Mouse (Mus musculus) MEL (cell line): ENCODE results near the gene 1700001L19Rik. TPM values are rescaled to one million over a fixed set of nuclear protein-coding genes. Genes with fewer than 3 reads are reported as not detected.

Experiments used
- DNase-seq: peaks from one replicate; pipeline ENCODE4 v3.0.0; 2011; ENCODE audit warnings: low read depth, low spot score
- H3K27ac ChIP-seq: 2 replicates; pipeline ENCODE4 v1.5.1; 2012; ENCODE audit warnings: low read depth, mild to moderate bottlenecking, control low read depth, low read length, moderate library complexity; ENCODE audit not compliant: control insufficient read depth
- H3K27me3 ChIP-seq, 2 experiments: fragments of 150-350 bp in 1 of 2; sonication (generic) in 1 of 2; 2 replicates each; pipeline ENCODE4 v1.6.1; 2012; ENCODE audit warnings: low read length in 2 of 2, mild to moderate bottlenecking in 2 of 2, improper control_type of control experiment in 1 of 2, moderate library complexity in 1 of 2; ENCODE audit not compliant: insufficient read depth in 2 of 2, control insufficient read depth in 1 of 2
- H3K36me3 ChIP-seq, 2 experiments: 2 replicates each; pipeline ENCODE4 v1.6.1; 2012 to 2014; ENCODE audit warnings: low read length in 2 of 2, improper control_type of control experiment in 1 of 2, inconsistent platforms in 1 of 2, mild to moderate bottlenecking in 1 of 2; ENCODE audit not compliant: insufficient read depth in 2 of 2, control insufficient read depth in 1 of 2
- H3K4me1 ChIP-seq, 2 experiments: fragments of 150-350 bp in 1 of 2; sonication (generic) in 1 of 2; 2 replicates each; pipeline ENCODE4 v1.6.1; 2012; ENCODE audit warnings: low read length in 2 of 2, improper control_type of control experiment in 1 of 2, mild to moderate bottlenecking in 1 of 2; ENCODE audit not compliant: insufficient read depth in 2 of 2, control insufficient read depth in 1 of 2
- H3K4me3 ChIP-seq, 2 experiments: fragments of 150-350 bp in 1 of 2; sonication (generic) in 1 of 2; 2 replicates each; pipeline ENCODE4 v1.5.1; 2012; ENCODE audit warnings: low read depth in 2 of 2, low read length in 2 of 2, mild to moderate bottlenecking in 2 of 2, moderate library complexity in 2 of 2, control low read depth in 1 of 2, improper control_type of control experiment in 1 of 2; ENCODE audit not compliant: control insufficient read depth in 1 of 2, insufficient read depth in 1 of 2
- H3K79me2 ChIP-seq: 2 replicates; pipeline ENCODE4 v1.6.1; 2012; ENCODE audit warnings: mild to moderate bottlenecking, low read length, moderate library complexity; ENCODE audit not compliant: control insufficient read depth, poor library complexity, insufficient read depth
- H3K9ac ChIP-seq: 2 replicates; pipeline ENCODE4 v1.6.1; 2012; ENCODE audit warnings: low read depth, mild to moderate bottlenecking, control low read depth, low read length, moderate library complexity; ENCODE audit not compliant: control insufficient read depth, poor library complexity, severe bottlenecking
- H3K9me3 ChIP-seq: fragments of 150-350 bp; sonication (generic); replicated peaks from 2 replicates; pipeline ENCODE4 v1.6.1; 2012; ENCODE audit warnings: mild to moderate bottlenecking, low read length, improper control_type of control experiment, moderate library complexity; ENCODE audit not compliant: insufficient read depth
- BHLHE40 ChIP-seq: IDR thresholded peaks from 2 replicates; pipeline ENCODE4 v1.6.1; 2012; ENCODE audit warnings: low read depth, mild to moderate bottlenecking, inconsistent platforms, low read length, improper control_type of control experiment, borderline replicate concordance
- CHD1 ChIP-seq: IDR thresholded peaks from 2 replicates; pipeline ENCODE4 v1.6.1; 2012; ENCODE audit warnings: low read depth, mild to moderate bottlenecking, inconsistent platforms, low read length, improper control_type of control experiment
- CHD2 ChIP-seq: IDR thresholded peaks from 2 replicates; pipeline ENCODE4 v1.6.1; 2011; ENCODE audit warnings: low read length, improper control_type of control experiment
- E2F4 ChIP-seq: IDR thresholded peaks from 2 replicates; pipeline ENCODE4 v1.6.1; 2011; ENCODE audit warnings: low read depth, low read length, improper control_type of control experiment, borderline replicate concordance
- EP300 ChIP-seq, 2 experiments: IDR thresholded peaks; 2 replicates each; pipeline ENCODE4 v1.6.1; 2011; ENCODE audit warnings: improper control_type of control experiment in 2 of 2, low read length in 2 of 2, low read depth in 1 of 2, mild to moderate bottlenecking in 1 of 2
- GATA1 ChIP-seq: IDR thresholded peaks from 2 replicates; pipeline ENCODE4 v1.6.1; 2011; ENCODE audit warnings: low read depth, low read length, improper control_type of control experiment
- HCFC1 ChIP-seq: IDR thresholded peaks from 2 replicates; pipeline ENCODE4 v1.6.1; 2012; ENCODE audit warnings: low read depth, mild to moderate bottlenecking, inconsistent platforms, low read length, improper control_type of control experiment, moderate library complexity
- JUND ChIP-seq: IDR thresholded peaks from 2 replicates; pipeline ENCODE4 v1.6.1; 2011; ENCODE audit warnings: low read depth, mild to moderate bottlenecking, improper control_type of control experiment, low read length
- MAFK ChIP-seq: IDR thresholded peaks from 2 replicates; pipeline ENCODE4 v1.6.1; 2011; ENCODE audit warnings: low read depth, mild to moderate bottlenecking, low read length, improper control_type of control experiment, borderline replicate concordance
- MXI1 ChIP-seq: IDR thresholded peaks from 2 replicates; pipeline ENCODE4 v1.6.1; 2011; ENCODE audit warnings: mild to moderate bottlenecking, low read depth, low read length, improper control_type of control experiment
- MYC ChIP-seq: IDR thresholded peaks from 2 replicates; pipeline ENCODE4 v1.6.1; 2011; ENCODE audit warnings: low read depth, mild to moderate bottlenecking, low read length, improper control_type of control experiment, moderate library complexity
- NELFE ChIP-seq: IDR thresholded peaks from 2 replicates; pipeline ENCODE4 v1.6.1; 2011; ENCODE audit warnings: low read depth, low read length, improper control_type of control experiment
- NRF1 ChIP-seq: IDR thresholded peaks from 2 replicates; pipeline ENCODE4 v1.6.1; 2014; ENCODE audit warnings: low read depth, mild to moderate bottlenecking, inconsistent platforms, low read length, improper control_type of control experiment, moderate library complexity; ENCODE audit not compliant: poor library complexity, insufficient read depth, severe bottlenecking
- POLR2AphosphoS2 ChIP-seq: IDR thresholded peaks from 2 replicates; pipeline ENCODE4 v1.6.1; 2011; ENCODE audit warnings: low read length, improper control_type of control experiment
- RAD21 ChIP-seq: IDR thresholded peaks from 2 replicates; pipeline ENCODE4 v1.6.1; 2011; ENCODE audit warnings: mild to moderate bottlenecking, low read depth, low read length, improper control_type of control experiment
- RCOR1 ChIP-seq: IDR thresholded peaks from 2 replicates; pipeline ENCODE4 v1.6.1; 2012; ENCODE audit warnings: low read depth, mild to moderate bottlenecking, inconsistent platforms, low read length, improper control_type of control experiment
- SMC3 ChIP-seq: IDR thresholded peaks from 2 replicates; pipeline ENCODE4 v1.6.1; 2011; ENCODE audit warnings: low read depth, low read length, improper control_type of control experiment
- TAL1 ChIP-seq: IDR thresholded peaks from 2 replicates; pipeline ENCODE4 v1.6.1; 2012; ENCODE audit warnings: mild to moderate bottlenecking, inconsistent platforms, low read length, moderate library complexity, mixed read lengths
- TBP ChIP-seq: IDR thresholded peaks from 2 replicates; pipeline ENCODE4 v1.8.0; 2011; ENCODE audit warnings: low read depth, low read length, improper control_type of control experiment
- TCF12 ChIP-seq: IDR thresholded peaks from 2 replicates; pipeline ENCODE4 v1.6.1; 2014; ENCODE audit warnings: low read depth, mild to moderate bottlenecking, inconsistent platforms, low read length, improper control_type of control experiment, moderate library complexity
- USF1 ChIP-seq: IDR thresholded peaks from 2 replicates; pipeline ENCODE4 v1.6.1; 2014; ENCODE audit warnings: low read depth, mild to moderate bottlenecking, inconsistent platforms, low read length, improper control_type of control experiment, moderate library complexity
- USF2 ChIP-seq, 2 experiments: IDR thresholded peaks; 2 replicates each; pipeline ENCODE4 v1.6.1; 2011 to 2012; ENCODE audit warnings: improper control_type of control experiment in 2 of 2, low read length in 2 of 2, borderline replicate concordance in 1 of 2, inconsistent platforms in 1 of 2, low read depth in 1 of 2, mild to moderate bottlenecking in 1 of 2; ENCODE audit not compliant: insufficient read depth in 1 of 2
- ZC3H11A ChIP-seq: IDR thresholded peaks from 2 replicates; pipeline ENCODE4 v1.6.1; 2012; ENCODE audit warnings: low read depth, mild to moderate bottlenecking, inconsistent platforms, low read length, improper control_type of control experiment
- ZKSCAN1 ChIP-seq: IDR thresholded peaks from 2 replicates; pipeline ENCODE4 v1.6.1; 2012; ENCODE audit warnings: low read depth, mild to moderate bottlenecking, inconsistent platforms, low read length, improper control_type of control experiment, moderate library complexity
- ZNF384 ChIP-seq: IDR thresholded peaks from 2 replicates; pipeline ENCODE4 v1.6.1; 2012; ENCODE audit warnings: low read depth, mild to moderate bottlenecking, inconsistent platforms, low read length, improper control_type of control experiment
- polyA plus RNA-seq, 2 experiments: library from polyadenylated mRNA; stranded (reverse) in 1 of 2; unstranded in 1 of 2; fragments of >175 nt in 1 of 2; fragments of >200 nt in 1 of 2; gene quantifications; 2 replicates each; pipeline versions ENCODE4 v1.2.1 to v1.2.4; 2012; ENCODE audit warnings: low replicate concordance in 2 of 2, low read depth in 1 of 2; ENCODE audit not compliant: insufficient read length in 2 of 2, insufficient read depth in 1 of 2, missing spikeins in 1 of 2
- total RNA-seq: library from RNA; depleted of rRNA; stranded (reverse); fragments of 300-350 nt; gene quantifications from 2 replicates; pipeline ENCODE4 v1.2.3, GENCODE M21; 2012

1700001L19Rik gene
- total and polyA plus RNA-seq, 3 experiments: not detected

DNA sequence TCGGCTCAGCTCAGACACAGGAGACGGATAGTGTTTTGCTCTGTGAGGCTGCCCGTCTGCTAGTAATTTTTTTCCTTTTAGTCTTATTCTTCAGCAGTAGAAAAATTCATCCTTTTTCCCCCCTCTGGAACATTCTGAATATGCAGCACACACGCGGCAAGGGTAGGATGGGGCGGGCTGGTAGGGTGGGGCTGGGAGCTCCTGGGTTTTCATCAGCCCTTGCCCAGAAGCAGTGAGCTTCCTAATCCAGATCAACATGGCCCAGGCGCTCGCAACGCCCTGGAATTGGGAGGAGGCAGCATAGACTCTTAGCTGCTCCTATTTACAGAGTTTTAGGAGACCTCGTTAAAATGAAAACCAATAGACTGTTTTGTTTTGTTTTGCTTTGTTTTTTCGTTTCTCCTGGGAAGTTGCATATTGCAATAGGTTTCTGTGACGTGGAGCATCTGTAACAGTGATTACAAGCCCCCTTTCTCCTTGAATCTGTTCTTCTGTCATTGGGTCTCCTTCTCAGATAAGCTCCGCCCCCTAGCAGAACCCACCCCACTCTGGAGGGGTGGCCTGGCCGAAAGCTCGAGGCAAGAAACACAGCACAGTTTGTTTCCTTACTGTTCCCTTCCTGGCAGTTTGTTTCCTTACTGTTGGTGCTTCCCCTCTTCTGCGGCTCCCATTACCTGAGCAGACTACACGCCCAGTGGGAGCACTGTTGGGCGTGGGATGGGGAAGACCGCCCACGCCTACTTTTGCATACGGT, 10.6 kb downstream of the 1700001L19Rik start:
- Histone ChIP-seq H3K27ac (no peak overlapping the region), H3K79me2 (no peaks in the 10 kb centered on the region), H3K9me3 (no peaks in the 10 kb centered on the region), H3K4me3 (no peak overlapping the region), H3K4me1 (no peaks in the 10 kb centered on the region), H3K27me3 (no peaks in the 10 kb centered on the region), H3K9ac (no peak overlapping the region), H3K36me3 (no peaks in the 10 kb centered on the region)
- no peak for TF ChIP-seq POLR2AphosphoS2
- TF ChIP-seq BHLHE40: no peak
- TF ChIP-seq ZKSCAN1: no peak
- TF ChIP-seq JUND: no peak
- TF ChIP-seq TBP: no peak
- no peak for TF ChIP-seq MXI1
- no peak for TF ChIP-seq ZNF384
- no peak for TF ChIP-seq SMC3
- no peak for TF ChIP-seq TAL1
- no peak for DNase-seq

DNA sequence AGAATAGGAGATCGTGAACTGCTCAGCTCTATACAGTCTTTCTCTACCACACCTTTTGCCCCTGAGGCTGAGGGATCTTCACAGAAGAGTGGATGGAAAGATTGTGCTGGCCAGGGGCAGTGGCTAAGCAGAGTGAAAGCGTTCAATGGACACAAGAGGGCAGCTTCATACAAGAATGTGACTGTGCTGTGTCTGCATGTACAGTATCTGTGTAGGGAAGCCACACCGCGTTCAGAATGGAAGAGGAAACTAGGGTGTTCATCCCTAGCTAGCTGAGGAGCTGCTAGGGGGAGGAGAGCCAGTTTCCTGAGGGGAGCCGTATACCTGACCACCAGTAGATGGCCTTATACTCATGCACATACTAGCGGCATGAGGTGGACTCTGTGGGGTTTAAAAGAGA, 25.6 kb downstream of the 1700001L19Rik start:
- Histone ChIP-seq H3K4me1 (no peaks in the 10 kb centered on the region), H3K4me3 (no peak overlapping the region)
- TF ChIP-seq ZNF384 (no peak), NELFE (no peak), USF1 (no peak), NRF1 (no peak), MYC (no peak), TCF12 (no peak), HCFC1 (no peak), E2F4 (no peak), MAFK (no peak), MXI1 (no peak), GATA1 (no peak), USF2 (IDR thresholded peaks at IDR 0.05; ENCODE audit: borderline replicate concordance in 1 of 2, insufficient read depth in 1 of 2, low read depth in 1 of 2, low read length in 2 of 2) (no peak), RCOR1 (no peak), CHD1 (no peak), ZC3H11A (no peak), EP300 (IDR thresholded peaks at IDR 0.05; ENCODE audit: low read depth in 1 of 2, low read length in 2 of 2) (no peak), CHD2 (no peak), RAD21 (no peak)

More for the DNA sequence above, 25.6 kb downstream of the 1700001L19Rik start:
- H3K9me3 ChIP-seq: no peaks in the 10 kb centered on the region
- H3K79me2 ChIP-seq: no peaks in the 10 kb centered on the region
- H3K27me3 ChIP-seq: no peaks in the 10 kb centered on the region
- no peak overlapping the region for H3K9ac ChIP-seq
- no peaks in the 10 kb centered on the region for H3K36me3 ChIP-seq
- no peak overlapping the region for H3K27ac ChIP-seq
- DNase-seq: no peak
